Mouse (Mus musculus) stomach, postnatal 0 days (tissue): Measurements from ENCODE around the gene Spaca3.

ENCODE experiments used
- CTCF ChIP-seq: IDR thresholded peaks from 2 replicates; pipeline ENCODE4 v1.5.1; 2016; ENCODE audit warnings: antibody characterized with exemption, low read depth, mild to moderate bottlenecking, moderate library complexity
- EP300 ChIP-seq: optimal IDR thresholded peaks from 2 replicates; pipeline ENCODE3; 2016; ENCODE audit warnings: antibody characterized with exemption

DNA sequence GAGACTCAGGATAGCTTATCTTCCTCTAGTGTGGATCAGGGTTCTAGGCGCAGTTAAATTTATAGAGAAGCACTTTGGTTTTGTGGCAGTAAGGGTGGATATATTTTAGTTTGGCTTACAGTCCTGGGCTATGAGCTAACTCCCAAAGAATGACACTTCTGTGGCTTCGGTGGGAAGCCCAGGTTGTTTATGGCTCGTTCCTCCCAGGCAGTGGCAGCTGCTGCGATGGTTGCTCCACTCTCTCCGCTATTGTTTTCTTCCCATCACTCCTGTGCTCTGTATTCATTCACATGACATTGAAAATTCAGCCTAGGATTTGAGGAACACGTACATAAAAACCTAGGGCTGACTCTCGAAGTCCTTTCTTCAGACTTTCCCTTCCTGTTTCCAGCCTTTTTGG lies 44.5 kb downstream of the Spaca3 start:
- no peak for TF ChIP-seq CTCF
- no peak for TF ChIP-seq EP300
